Mouse (Mus musculus): ENCODE results near the gene Cog8. TPM values are rescaled to one million over a fixed set of nuclear protein-coding genes. Genes with fewer than 3 reads are reported as not detected.

Gene Cog8
- total and polyA plus RNA-seq, 3 experiments = 24.2 to 39.3 (median 35.3) TPM

GRCm38 (mm10) chr8:107014915-107015314 is 41.6 kb downstream of the Cog8 start:
- dilution Hi-C loops (cut with MboI; ENCODE audit: extremely low pct_ligation_motif_present, extremely low pct_unique_long_range_greater_than_20kb, low sequenced_read_pairs) = no loop called here
- Histone ChIP-seq H3K4me1 (ENCODE audit: control insufficient read depth in 1 of 2, insufficient read depth in 2 of 2) (no peaks in the 10 kb centered on the region), H3K4me3 (replicated peaks in 1 of 3; ENCODE audit: low read depth in 2 of 3, low read length in 2 of 3, poor library complexity in 1 of 3) (no peak overlapping the region), H3K27me3 (replicated peaks) (peaks cover 1% of the 10 kb centered on the region), H3K79me2 (replicated peaks; ENCODE audit: control insufficient read depth, extremely low read depth, insufficient read depth, poor library complexity, severe bottlenecking) (no peaks in the 10 kb centered on the region), H3K27ac (ENCODE audit: insufficient read depth, low read depth) (no peak overlapping the region), H3K9ac (ENCODE audit: insufficient read depth, low read depth) (no peak overlapping the region), H3K9me3 (replicated peaks; ENCODE audit: low read length) (no peaks in the 10 kb centered on the region), H3K4me2 (ENCODE audit: insufficient read depth, low read depth, poor library complexity, severe bottlenecking) (no peak overlapping the region), H3K36me3 (replicated peaks in 1 of 2; ENCODE audit: control insufficient read depth in 1 of 2, insufficient read depth in 1 of 2, low read length in 1 of 2) (peaks cover 0 to 3% of the 10 kb centered on the region in 2 experiments)
- DNase-seq (ENCODE audit: extremely low read depth) = no peak
- in situ Hi-C loops (cut with MboI; ENCODE audit: low pct_ligation_motif_present, low pct_unique_long_range_greater_than_20kb, low sequenced_read_pairs) = no loop called here
- no peak for TF ChIP-seq CHD2 (IDR thresholded peaks at IDR 0.05; ENCODE audit: low read length)
- TF ChIP-seq IRF4 (IDR thresholded peaks at IDR 0.05; ENCODE audit: low read depth, low read length) = no peak
- no peak for TF ChIP-seq MAZ (IDR thresholded peaks at IDR 0.05; ENCODE audit: low read depth, low read length)
- TF ChIP-seq MEF2A (IDR thresholded peaks at IDR 0.05; ENCODE audit: borderline replicate concordance, low read depth, low read length) = no peak
- no peak for TF ChIP-seq ZC3H11A (IDR thresholded peaks at IDR 0.05; ENCODE audit: low read depth, low read length)
- no peak for TF ChIP-seq HCFC1 (IDR thresholded peaks at IDR 0.05; ENCODE audit: low read depth, low read length)
- no peak for TF ChIP-seq SMC3 (IDR thresholded peaks at IDR 0.05; ENCODE audit: low read depth, low read length)
- TF ChIP-seq PAX5 (IDR thresholded peaks at IDR 0.05; ENCODE audit: low read length) = no peak
- no peak for TF ChIP-seq E2F4 (IDR thresholded peaks at IDR 0.05; ENCODE audit: insufficient replicate concordance, low read depth, low read length)
- TF ChIP-seq TCF12 (IDR thresholded peaks at IDR 0.05; ENCODE audit: low read depth, low read length) = no peak
- no peak for TF ChIP-seq CTCF (conservative IDR thresholded peaks at IDR 0.05 in 1 of 2, IDR thresholded peaks at IDR 0.05 in 1 of 2; ENCODE audit: low read depth in 2 of 2, low read length in 2 of 2)
- TF ChIP-seq RAD21 (IDR thresholded peaks at IDR 0.05; ENCODE audit: low read depth, low read length) = no peak
- TF ChIP-seq ZKSCAN1 (IDR thresholded peaks at IDR 0.05; ENCODE audit: borderline replicate concordance, low read depth, low read length) = no peak
- no peak for TF ChIP-seq SIN3A (IDR thresholded peaks at IDR 0.05; ENCODE audit: low read length)
- no peak for TF ChIP-seq ZMIZ1 (IDR thresholded peaks at IDR 0.05; ENCODE audit: low read depth, low read length)
- TF ChIP-seq JUN (IDR thresholded peaks at IDR 0.05; ENCODE audit: insufficient read depth, low read depth, low read length) = no peak
- no peak for TF ChIP-seq CHD1 (IDR thresholded peaks at IDR 0.05; ENCODE audit: low read depth, low read length)

DNA sequence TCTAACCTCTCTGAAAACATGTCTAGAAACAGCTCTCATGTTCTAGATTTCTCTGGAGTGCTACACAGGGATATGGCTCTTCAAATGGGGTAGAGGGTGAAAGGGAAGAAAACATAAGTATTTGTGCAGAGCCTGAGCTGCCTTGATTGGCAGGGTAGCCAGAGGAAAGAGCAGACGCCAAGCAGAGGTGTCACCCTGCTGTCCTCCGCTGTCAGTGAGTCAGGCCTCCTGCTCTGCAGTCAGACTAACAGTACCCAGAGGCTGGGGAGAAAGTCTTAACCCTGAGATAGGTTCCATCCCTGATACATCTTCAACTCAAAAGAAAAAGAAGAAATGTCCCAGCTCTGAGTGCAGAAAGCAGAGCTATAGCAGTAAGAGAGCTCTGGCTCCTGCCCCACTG is 43.8 kb downstream of the Cog8 start:
- Histone ChIP-seq H3K9me3 (replicated peaks; ENCODE audit: low read length) (no peaks in the 10 kb centered on the region), H3K79me2 (replicated peaks; ENCODE audit: control insufficient read depth, extremely low read depth, insufficient read depth, poor library complexity, severe bottlenecking) (no peaks in the 10 kb centered on the region), H3K4me2 (ENCODE audit: insufficient read depth, low read depth, poor library complexity, severe bottlenecking) (no peak overlapping the region), H3K27ac (ENCODE audit: insufficient read depth, low read depth) (no peak overlapping the region), H3K36me3 (replicated peaks in 1 of 2; ENCODE audit: control insufficient read depth in 1 of 2, insufficient read depth in 1 of 2, low read length in 1 of 2) (peaks cover 0 to 5% of the 10 kb centered on the region in 2 experiments), H3K27me3 (replicated peaks) (no peaks in the 10 kb centered on the region), H3K9ac (ENCODE audit: insufficient read depth, low read depth) (no peak overlapping the region), H3K4me1 (ENCODE audit: control insufficient read depth in 1 of 2, insufficient read depth in 2 of 2) (no peaks in the 10 kb centered on the region), H3K4me3 (replicated peaks in 1 of 3; ENCODE audit: low read depth in 2 of 3, low read length in 2 of 3, poor library complexity in 1 of 3) (no peak overlapping the region)
- TF ChIP-seq CHD2 (IDR thresholded peaks at IDR 0.05; ENCODE audit: low read length) = no peak
- TF ChIP-seq E2F4 (IDR thresholded peaks at IDR 0.05; ENCODE audit: insufficient replicate concordance, low read depth, low read length) = no peak
- TF ChIP-seq JUND (conservative IDR thresholded peaks at IDR 0.05; ENCODE audit: low read depth, low read length) = no peak
- TF ChIP-seq CHD1 (IDR thresholded peaks at IDR 0.05; ENCODE audit: low read depth, low read length) = no peak
- no peak for TF ChIP-seq GABPA (IDR thresholded peaks at IDR 0.05; ENCODE audit: insufficient replicate concordance, low read depth, low read length)
- no peak for TF ChIP-seq ZMIZ1 (IDR thresholded peaks at IDR 0.05; ENCODE audit: low read depth, low read length)
- TF ChIP-seq PAX5 (IDR thresholded peaks at IDR 0.05; ENCODE audit: low read length) = no peak
- TF ChIP-seq ZNF384 (IDR thresholded peaks at IDR 0.05; ENCODE audit: low read depth, low read length) = no peak
- no peak for TF ChIP-seq ETS1 (conservative IDR thresholded peaks at IDR 0.05; ENCODE audit: low read depth, low read length)
- TF ChIP-seq MEF2A (IDR thresholded peaks at IDR 0.05; ENCODE audit: borderline replicate concordance, low read depth, low read length) = no peak
- TF ChIP-seq MXI1 (IDR thresholded peaks at IDR 0.05; ENCODE audit: low read depth, low read length) = no peak
- TF ChIP-seq KAT2A (IDR thresholded peaks at IDR 0.05; ENCODE audit: insufficient replicate concordance, low read length) = no peak
- TF ChIP-seq HCFC1 (IDR thresholded peaks at IDR 0.05; ENCODE audit: low read depth, low read length) = no peak
- no peak for TF ChIP-seq ELF1 (IDR thresholded peaks at IDR 0.05; ENCODE audit: low read depth, low read length)
- no peak for TF ChIP-seq NRF1 (IDR thresholded peaks at IDR 0.05; ENCODE audit: low read depth, low read length)
- no peak for TF ChIP-seq USF1 (IDR thresholded peaks at IDR 0.05; ENCODE audit: low read depth, low read length)
- TF ChIP-seq MAZ (IDR thresholded peaks at IDR 0.05; ENCODE audit: low read depth, low read length) = no peak
- no peak for TF ChIP-seq RAD21 (IDR thresholded peaks at IDR 0.05; ENCODE audit: low read depth, low read length)
- in situ Hi-C loops (cut with MboI; ENCODE audit: low pct_ligation_motif_present, low pct_unique_long_range_greater_than_20kb, low sequenced_read_pairs) (no loop called here), dilution Hi-C loops (cut with MboI; ENCODE audit: extremely low pct_ligation_motif_present, extremely low pct_unique_long_range_greater_than_20kb, low sequenced_read_pairs) (no loop called here)
- no peak for DNase-seq (ENCODE audit: extremely low read depth)

Measured in CH12.LX (cell line).